Mouse (Mus musculus) embryonic facial prominence, embryonic 12.5 days (tissue): Measurements from ENCODE around the gene Rab3gap2. TPM values are rescaled to one million over a fixed set of nuclear protein-coding genes. Genes with fewer than 3 reads are reported as not detected.
"Not testable (repeated sequence)": the region's sequence is repeated elsewhere in the genome, so short reads cannot be mapped to it uniquely, and the experiment has no call there.

Source experiments
- ATAC-seq: fragments of 200-750 bp; cut with Nextera tagmentation; 2 replicates; pipeline ENCODE4 v1.8.0; 2017; ENCODE audit not compliant: insufficient number of reproducible peaks, insufficient read depth, low FRiP score, low TSS enrichment
- H3K27ac ChIP-seq: fragments of 300-500 bp; sonication (generic); 2 replicates; pipeline ENCODE4 v1.5.1; 2016; ENCODE audit warnings: mild to moderate bottlenecking
- H3K27me3 ChIP-seq: fragments of 300-500 bp; sonication (generic); 2 replicates; pipeline ENCODE4 v1.6.1; 2016; ENCODE audit warnings: mild to moderate bottlenecking, moderate library complexity
- H3K36me3 ChIP-seq: fragments of 300-500 bp; sonication (generic); 2 replicates; pipeline ENCODE4 v1.6.1; 2016; ENCODE audit warnings: mild to moderate bottlenecking
- H3K4me1 ChIP-seq: fragments of 300-500 bp; sonication (generic); 2 replicates; pipeline ENCODE4 v1.6.1; 2016
- H3K4me2 ChIP-seq: fragments of 300-500 bp; sonication (generic); replicated peaks from 2 replicates; pipeline ENCODE4 v1.6.1; 2016; ENCODE audit warnings: mild to moderate bottlenecking, moderate library complexity
- H3K4me3 ChIP-seq: fragments of 300-500 bp; sonication (generic); 2 replicates; pipeline ENCODE4 v1.5.1; 2016; ENCODE audit warnings: mild to moderate bottlenecking
- H3K9ac ChIP-seq: fragments of 300-500 bp; sonication (generic); 2 replicates; pipeline ENCODE4 v1.6.1; 2016; ENCODE audit warnings: mild to moderate bottlenecking, moderate library complexity
- H3K9me3 ChIP-seq: fragments of 300-500 bp; sonication (generic); 2 replicates; pipeline ENCODE4 v1.6.1; 2016; ENCODE audit warnings: mild to moderate bottlenecking, moderate library complexity
- WGBS: fragments of 180-500 bp; shearing (Covaris S2); methylation state at CpG from one replicate; pipeline ENCODE4 v1.1.7; 2016; 5-methylcytosine and 5-hydroxymethylcytosine counted together
- polyA plus RNA-seq: library from polyadenylated mRNA; unstranded; fragments of >200 nt; fragmentation: Nextera tagmentation; extraction: Ambion mirVana; gene quantifications from 2 replicates; pipeline ENCODE4 v1.2.1, GENCODE M21; 2016

Rab3gap2 gene
- polyA plus RNA-seq, 1 experiment from 2014 or later = 22.7 TPM

GRCm38 (mm10) chr1:185311949-185312348 is 108.0 kb downstream of the Rab3gap2 start:
- WGBS = 90% methylated on average over 9 of the region's 9 CpGs
- Histone ChIP-seq H3K36me3 (peaks cover 53% of the 10 kb centered on the region), H3K4me3 (no peak overlapping the region), H3K9ac (no peak overlapping the region), H3K27ac (no peak overlapping the region), H3K27me3 (no peaks in the 10 kb centered on the region), H3K9me3 (no peaks in the 10 kb centered on the region), H3K4me2 (no peak overlapping the region), H3K4me1 (no peaks in the 10 kb centered on the region)
- ATAC-seq = no peak

DNA sequence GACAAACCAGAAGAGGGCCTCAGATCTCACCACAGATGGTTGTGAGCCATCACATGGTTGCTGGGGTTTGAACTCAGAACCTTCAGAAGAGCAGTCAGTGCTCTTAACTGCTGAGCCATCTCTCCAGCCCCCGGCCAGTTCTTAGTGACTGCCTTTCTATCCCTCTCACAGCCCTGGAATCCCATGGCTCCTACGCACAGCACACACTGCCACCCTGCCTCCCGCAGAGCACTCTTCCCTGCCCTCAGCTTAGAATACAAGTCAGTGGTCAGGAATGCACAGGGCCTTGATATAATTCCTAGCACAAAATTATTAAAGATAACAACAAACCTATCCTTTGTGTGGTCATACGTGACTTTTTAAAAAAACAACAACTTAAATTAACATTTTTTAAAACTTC is 110.6 kb downstream of the Rab3gap2 start:
- Histone ChIP-seq H3K4me3 (no peak overlapping the region), H3K4me2 (no peak overlapping the region), H3K27ac (no peak overlapping the region), H3K9me3 (no peaks in the 10 kb centered on the region), H3K36me3 (peaks cover 56% of the 10 kb centered on the region), H3K9ac (no peak overlapping the region), H3K27me3 (no peaks in the 10 kb centered on the region), H3K4me1 (no peaks in the 10 kb centered on the region)
- ATAC-seq = no peak
- WGBS = 88% methylated on average over 4 of the region's 4 CpGs

DNA sequence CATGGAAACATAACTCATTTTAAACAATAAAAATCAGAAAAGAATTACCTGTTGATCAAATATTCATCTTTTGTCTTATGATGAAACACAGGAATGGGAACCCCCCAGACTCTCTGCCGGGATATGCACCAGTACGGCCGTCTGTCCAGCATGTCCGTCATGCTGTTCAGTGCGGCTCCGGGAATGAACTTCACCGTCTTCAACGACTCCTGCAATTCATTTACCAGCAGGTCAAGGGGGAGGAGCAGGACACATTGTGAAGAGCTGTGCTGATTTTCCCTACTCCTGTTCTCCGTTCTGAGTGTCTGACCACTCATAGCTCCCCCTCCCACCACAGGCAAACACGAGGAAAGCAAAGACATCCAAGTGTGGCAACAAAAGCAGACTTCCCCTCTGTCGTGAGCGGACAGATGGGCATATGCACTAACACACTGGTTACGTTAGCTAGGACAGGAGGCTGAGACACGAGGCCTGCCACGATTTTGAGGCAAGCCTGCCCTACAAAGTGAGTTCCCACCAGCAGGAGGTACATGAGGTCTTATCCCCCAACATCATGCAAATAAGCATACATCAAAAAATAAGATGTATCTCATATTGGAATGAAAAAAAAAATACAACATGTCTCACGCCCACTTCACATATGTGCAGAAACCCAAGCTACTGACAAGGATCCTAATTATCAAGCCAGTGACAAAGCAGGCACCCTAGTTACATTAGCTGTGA is 112.1 kb downstream of the Rab3gap2 start:
- H3K36me3 ChIP-seq = peaks cover 69% of the 10 kb centered on the region
- no peak overlapping the region for H3K9ac ChIP-seq
- ATAC-seq = no peak

DNA sequence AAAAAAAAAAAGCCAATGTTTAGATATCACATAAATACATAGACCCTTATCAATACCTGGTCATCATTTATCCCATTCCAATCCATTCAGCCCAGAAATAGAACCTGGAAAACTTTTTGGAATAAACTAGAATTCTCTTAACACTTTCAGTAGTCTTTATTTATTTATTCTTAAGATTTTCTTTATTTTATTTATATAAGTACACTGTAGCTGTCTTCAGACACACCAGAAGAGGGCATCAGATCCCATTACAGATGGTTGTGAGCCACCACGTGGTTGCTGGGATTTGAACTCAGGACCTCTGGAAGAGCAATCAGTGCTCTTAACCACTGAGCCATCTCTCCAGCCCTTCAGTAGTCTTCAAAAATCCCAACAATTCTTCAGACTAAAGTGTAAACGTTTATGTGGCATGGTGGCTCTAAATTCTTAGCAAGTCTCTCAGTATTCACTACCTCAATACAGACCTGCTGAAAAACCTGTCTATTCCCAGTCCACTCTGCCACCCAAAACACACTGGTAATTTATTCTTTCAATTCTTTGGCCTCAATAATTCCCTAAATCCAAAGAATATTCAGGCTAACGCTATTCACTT is 123.9 kb downstream of the Rab3gap2 start:
- not testable (repeated sequence) for ATAC-seq, H3K4me1 ChIP-seq, H3K9ac ChIP-seq, H3K27ac ChIP-seq, H3K27me3 ChIP-seq, H3K9me3 ChIP-seq
- Histone ChIP-seq H3K4me2 (peak overlapping the region; percentile 68), H3K36me3 (peaks cover 34% of the 10 kb centered on the region), H3K4me3 (peak overlapping the region; percentile 92; the same call in 1 of the 2 replicates)
- 67% methylated on average over 3 of the region's 3 CpGs for WGBS

More for the DNA sequence above, 112.1 kb downstream of the Rab3gap2 start:
- no peak overlapping the region for H3K27ac ChIP-seq
- no peaks in the 10 kb centered on the region for H3K4me1 ChIP-seq
- H3K27me3 ChIP-seq = no peaks in the 10 kb centered on the region
- no peak overlapping the region for H3K4me3 ChIP-seq
- WGBS = 84% methylated on average over 16 of the region's 16 CpGs
- H3K4me2 ChIP-seq = no peak overlapping the region
- no peaks in the 10 kb centered on the region for H3K9me3 ChIP-seq

DNA sequence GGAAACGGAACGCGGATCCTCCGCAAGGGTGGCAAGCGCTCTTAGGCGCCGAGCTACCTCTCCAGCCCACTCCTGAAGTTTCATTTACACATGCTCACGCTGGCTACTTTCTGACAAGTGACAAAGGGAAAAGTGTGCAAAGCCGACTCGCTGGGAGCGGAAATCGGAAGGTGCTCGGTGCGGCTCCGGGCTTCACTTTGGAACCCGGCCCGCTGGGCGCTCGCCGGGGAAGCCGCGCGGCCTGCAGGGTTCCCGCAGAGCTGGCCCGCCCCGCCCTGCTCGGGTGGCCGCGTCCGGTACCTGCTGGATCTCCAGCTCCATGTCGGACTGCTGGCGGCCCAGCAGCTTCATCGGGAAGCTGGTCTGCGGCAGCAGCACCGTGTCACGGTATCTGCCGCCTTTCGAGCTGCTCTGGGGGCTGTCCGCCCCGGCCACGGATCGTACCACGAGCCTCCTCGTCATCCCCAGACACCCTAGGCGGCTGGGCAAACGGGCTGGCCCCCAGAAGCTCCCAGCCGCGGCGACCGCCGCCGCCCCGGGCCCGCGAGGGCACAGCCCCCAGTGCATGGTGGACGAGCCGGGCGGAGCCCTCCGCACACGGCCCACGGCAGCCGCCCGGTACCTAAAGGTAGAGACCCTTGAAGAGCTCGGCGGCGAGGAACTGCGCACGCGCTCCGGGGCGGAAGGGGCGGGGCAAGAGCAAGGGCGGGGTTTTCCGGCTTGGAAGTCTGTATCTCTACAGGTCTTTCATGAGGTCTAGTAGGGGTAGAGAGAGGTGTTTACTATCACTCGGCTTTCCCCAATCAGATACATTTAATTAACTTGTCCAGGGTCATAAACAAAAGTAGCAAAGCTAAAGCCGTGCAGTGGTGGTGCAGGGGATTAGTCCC is 125.0 kb downstream of the Rab3gap2 start, which contains the start of gene Iars2:
TSS of gene Iars2 (minus strand) at position 676 of the 890 bp plus-strand sequence.
- under 1% methylated on average over 73 of the region's 76 CpGs for WGBS
- H3K36me3 ChIP-seq = peaks cover 23% of the 10 kb centered on the region
- peak within 1 kb of the TSS; percentile 68 for H3K4me2 ChIP-seq
- H3K4me3 ChIP-seq = peak within 1 kb of the TSS; percentile 92
- H3K4me1 ChIP-seq = peaks cover 11% of the 10 kb centered on the region; the same call in 1 of the 2 replicates
- ATAC-seq = peak; percentile 88
- H3K9ac ChIP-seq = peak within 1 kb of the TSS; percentile 87
- H3K9me3 ChIP-seq = no peaks in the 10 kb centered on the region
- no peaks in the 10 kb centered on the region for H3K27me3 ChIP-seq
- peak within 1 kb of the TSS; percentile 95 for H3K27ac ChIP-seq

GRCm38 (mm10) chr1:185329851-185330250 is 125.9 kb downstream of the Rab3gap2 start:
- no peaks in the 10 kb centered on the region for H3K27me3 ChIP-seq
- no peak overlapping the region for H3K9ac ChIP-seq
- H3K36me3 ChIP-seq = peaks cover 18% of the 10 kb centered on the region
- peak overlapping the region; percentile 68; the same call in 1 of the 2 replicates for H3K4me2 ChIP-seq
- H3K4me3 ChIP-seq = peak overlapping the region; percentile 92; the same call in 1 of the 2 replicates
- ATAC-seq = no peak
- H3K9me3 ChIP-seq = no peaks in the 10 kb centered on the region
- peaks cover 11% of the 10 kb centered on the region; the same call in 1 of the 2 replicates for H3K4me1 ChIP-seq
- H3K27ac ChIP-seq = no peak overlapping the region
- WGBS = 94% methylated on average over 8 of the region's 8 CpGs

DNA sequence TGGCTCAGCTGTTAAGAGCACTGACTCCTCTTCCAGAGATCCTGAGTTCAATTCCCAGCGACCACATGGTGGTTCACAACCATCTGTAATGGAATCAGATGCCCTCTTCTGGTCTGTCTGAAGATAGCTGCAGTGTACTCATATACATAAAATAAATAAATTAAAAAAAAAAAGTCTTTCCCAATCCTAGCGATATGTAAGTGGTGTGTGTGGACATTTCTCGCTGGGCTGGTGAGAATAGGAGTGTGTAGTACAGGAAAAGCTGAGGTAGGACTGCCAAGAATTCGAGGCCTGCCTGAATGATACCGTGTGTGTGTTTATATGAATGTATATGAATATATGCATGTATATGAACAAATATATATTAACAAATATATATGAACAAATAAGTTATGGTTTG is 127.4 kb downstream of the Rab3gap2 start:
- Histone ChIP-seq H3K4me3 (peak overlapping the region; percentile 59; the same call in 1 of the 2 replicates), H3K9ac (no peak overlapping the region), H3K27ac (no peak overlapping the region), H3K4me2 (peak overlapping the region; percentile 77; the same call in 1 of the 2 replicates), H3K4me1 (peaks cover 11% of the 10 kb centered on the region; the same call in 1 of the 2 replicates), H3K9me3 (no peaks in the 10 kb centered on the region), H3K36me3 (peaks cover 8% of the 10 kb centered on the region; the same call in 1 of the 2 replicates), H3K27me3 (no peaks in the 10 kb centered on the region)
- 52% methylated on average over 5 of the region's 5 CpGs for WGBS
- no peak for ATAC-seq

- WGBS = under 1% methylated on average over 32 of the region's 32 CpGs
- peak within 1 kb of the TSS; percentile 59 for H3K4me3 ChIP-seq
- H3K4me2 ChIP-seq = peak within 1 kb of the TSS; percentile 77
- H3K4me1 ChIP-seq = peaks cover 11% of the 10 kb centered on the region; the same call in 1 of the 2 replicates
- peaks cover 2% of the 10 kb centered on the region; the same call in 1 of the 2 replicates for H3K36me3 ChIP-seq
- no peaks in the 10 kb centered on the region for H3K27me3 ChIP-seq
- no peaks in the 10 kb centered on the region for H3K9me3 ChIP-seq
- H3K9ac ChIP-seq = peak within 1 kb of the TSS; percentile 64
- peak within 1 kb of the TSS; percentile 84 for H3K27ac ChIP-seq
- ATAC-seq = peak; percentile 76
These were observed 128.1 kb downstream of the Rab3gap2 start, which contains the start of gene Bpnt1 for GRCm38 (mm10) chr1:185331983-185332430. Gene Bpnt1, plus strand, starts transcription at chr1:185332149.

- no peaks in the 10 kb centered on the region for H3K9me3 ChIP-seq
- H3K27me3 ChIP-seq = no peaks in the 10 kb centered on the region
- no peak for ATAC-seq
- peaks cover 3% of the 10 kb centered on the region; the same call in 1 of the 2 replicates for H3K36me3 ChIP-seq
- H3K9ac ChIP-seq = no peak overlapping the region
- H3K27ac ChIP-seq = no peak overlapping the region
- WGBS = 88% methylated on average over 5 of the region's 5 CpGs
- H3K4me3 ChIP-seq = no peak overlapping the region
- no peak overlapping the region for H3K4me2 ChIP-seq
- peaks cover 11% of the 10 kb centered on the region; the same call in 1 of the 2 replicates for H3K4me1 ChIP-seq
These were observed 129.7 kb downstream of the Rab3gap2 start for GRCm38 (mm10) chr1:185333651-185334050.

- Histone ChIP-seq H3K27me3 (no peaks in the 10 kb centered on the region), H3K4me1 (peaks cover 11% of the 10 kb centered on the region; the same call in 1 of the 2 replicates), H3K36me3 (peaks cover 5% of the 10 kb centered on the region; the same call in 1 of the 2 replicates), H3K4me3 (no peak overlapping the region), H3K4me2 (no peak overlapping the region), H3K27ac (no peak overlapping the region), H3K9ac (no peak overlapping the region), H3K9me3 (no peaks in the 10 kb centered on the region)
- 86% methylated on average over 4 of the region's 4 CpGs for WGBS
- ATAC-seq = no peak
These were observed 130.2 kb downstream of the Rab3gap2 start for GRCm38 (mm10) chr1:185334136-185334535.

- no peak overlapping the region for H3K4me3 ChIP-seq
- H3K4me1 ChIP-seq = peaks cover 11% of the 10 kb centered on the region; the same call in 1 of the 2 replicates
- WGBS = 78% methylated on average over 6 of the region's 6 CpGs
- no peak for ATAC-seq
- H3K27ac ChIP-seq = no peak overlapping the region
- no peak overlapping the region for H3K4me2 ChIP-seq
- H3K9me3 ChIP-seq = no peaks in the 10 kb centered on the region
- H3K27me3 ChIP-seq = no peaks in the 10 kb centered on the region
- H3K9ac ChIP-seq = no peak overlapping the region
- peaks cover 12% of the 10 kb centered on the region for H3K36me3 ChIP-seq
These were observed 131.4 kb downstream of the Rab3gap2 start for GRCm38 (mm10) chr1:185335231-185335765.
